Mouse (Mus musculus) cortical plate, adult 2 months (tissue): Measurements from ENCODE around the gene Gsk3b.

Experiments
- CTCF ChIP-seq: fragments of 200-500 bp; IDR thresholded peaks from 2 replicates; pipeline ENCODE4 v1.5.1; 2011; ENCODE audit warnings: mild to moderate bottlenecking, control low read depth, low read length; ENCODE audit not compliant: insufficient read depth; ENCODE audit errors: extremely low read depth
- POLR2A ChIP-seq: fragments of 200-500 bp; IDR thresholded peaks from 2 replicates; pipeline ENCODE4 v1.6.1; 2011; ENCODE audit warnings: mild to moderate bottlenecking, low read length, control low read depth; ENCODE audit not compliant: insufficient read depth; ENCODE audit errors: extremely low read depth

GRCm38 (mm10) chr16:38044551-38044950 lies 44.2 kb upstream of the Gsk3b start:
- TF ChIP-seq CTCF (no peak), POLR2A (no peak)
